Mouse (Mus musculus): Measurements from ENCODE around the gene Hoxd11. TPM values are rescaled to one million over a fixed set of nuclear protein-coding genes. Genes with fewer than 3 reads are reported as not detected.
A peak's percentile ranks its signal among the peaks of the same experiment; 100 is the strongest.

Gene Hoxd11
- total RNA-seq, 2 experiments from 2014 or later: not detected

GRCm38 (mm10) chr2:74661685-74662084 is 17.7 kb upstream of the Hoxd11 start:
- intact Hi-C loops (cut with DNase I): loop anchor here (2.0 to 5.0 kb wide), 2 partner anchors 84 to 361 kb away; partner anchors contain the start of gene Lnpk
- DNase-seq: no peak

GRCm38 (mm10) chr2:74663291-74663925 is 15.9 kb upstream of the Hoxd11 start:
- intact Hi-C loops (cut with DNase I): loop anchor here (5.0 kb wide), 1 partner anchor 86 kb away; the partner anchor contains the start of gene Lnpk
- no peak for DNase-seq

- intact Hi-C loops (cut with DNase I): no loop called here
- DNase-seq: no peak
Measured at GRCm38 (mm10) chr2:74666411-74666810, 12.9 kb upstream of the Hoxd11 start.

- no peak for DNase-seq
- intact Hi-C loops (cut with DNase I): no loop called here
Measured at GRCm38 (mm10) chr2:74667191-74667841, 12.0 kb upstream of the Hoxd11 start.

- intact Hi-C loops (cut with DNase I): no loop called here
- DNase-seq: no peak
Measured at GRCm38 (mm10) chr2:74667842-74668357, 11.5 kb upstream of the Hoxd11 start, which contains the start of gene Hoxd13. Gene Hoxd13 (plus strand): TSS chr2:74668310.

GRCm38 (mm10) chr2:74668370-74669229 is 10.8 kb upstream of the Hoxd11 start:
- no peak for DNase-seq
- intact Hi-C loops (cut with DNase I): no loop called here

- intact Hi-C loops (cut with DNase I): no loop called here
- DNase-seq: no peak
Measured at GRCm38 (mm10) chr2:74669230-74669578, 10.2 kb upstream of the Hoxd11 start.

GRCm38 (mm10) chr2:74669650-74670235 is 9.6 kb upstream of the Hoxd11 start:
- no peak for DNase-seq
- intact Hi-C loops (cut with DNase I): loop anchor here (5.0 kb wide), 2 partner anchors 602 to 1087 kb away; partner anchors contain the start of gene Chrna1

- intact Hi-C loops (cut with DNase I): loop anchor here (5.0 kb wide), 2 partner anchors 603 to 1088 kb away; partner anchors contain the start of gene Chrna1
Measured at GRCm38 (mm10) chr2:74670632-74671188, 8.6 kb upstream of the Hoxd11 start.

GRCm38 (mm10) chr2:74671847-74672246 is 7.5 kb upstream of the Hoxd11 start:
- intact Hi-C loops (cut with DNase I): loop anchor here (5.0 kb wide), 2 partner anchors 605 to 1090 kb away; partner anchors contain the start of gene Chrna1

More at GRCm38 (mm10) chr2:74670632-74671188, 8.6 kb upstream of the Hoxd11 start:
- DNase-seq: no peak

GRCm38 (mm10) chr2:74672481-74673362 is 6.6 kb upstream of the Hoxd11 start:
- DNase-seq: peak in 1 of 2 experiments; percentile 59
- intact Hi-C loops (cut with DNase I): loop anchor here (1.0 to 5.0 kb wide), 3 partner anchors 605 to 1090 kb away; partner anchors contain the start of gene Chrna1

More at GRCm38 (mm10) chr2:74671847-74672246, 7.5 kb upstream of the Hoxd11 start:
- DNase-seq: no peak

- intact Hi-C loops (cut with DNase I): loop anchor here (1.0 to 5.0 kb wide), 3 partner anchors 607 to 1092 kb away; partner anchors contain the start of gene Chrna1
- no peak for DNase-seq
Measured at GRCm38 (mm10) chr2:74673835-74674425, 5.4 kb upstream of the Hoxd11 start.

- intact Hi-C loops (cut with DNase I): loop anchor here (5.0 kb wide), 2 partner anchors 608 to 1093 kb away; partner anchors contain the start of gene Chrna1
- no peak for DNase-seq
Measured at GRCm38 (mm10) chr2:74674881-74675665, 4.3 kb upstream of the Hoxd11 start, which contains the start of gene Hoxd12. Gene Hoxd12 (plus strand): TSS chr2:74675013.

- DNase-seq: no peak
- intact Hi-C loops (cut with DNase I): no loop called here
Measured at GRCm38 (mm10) chr2:74675666-74676282, 3.6 kb upstream of the Hoxd11 start.

GRCm38 (mm10) chr2:74676376-74677052 is 2.8 kb upstream of the Hoxd11 start:
- DNase-seq: no peak
- intact Hi-C loops (cut with DNase I): no loop called here

- intact Hi-C loops (cut with DNase I): no loop called here
- no peak for DNase-seq
Measured at GRCm38 (mm10) chr2:74677106-74677505, 2.3 kb upstream of the Hoxd11 start.

Measured in heart, postnatal 36 days (tissue).